8 mouse cellular contexts compared by ENCODE assay signal in the genomic region with DNA sequence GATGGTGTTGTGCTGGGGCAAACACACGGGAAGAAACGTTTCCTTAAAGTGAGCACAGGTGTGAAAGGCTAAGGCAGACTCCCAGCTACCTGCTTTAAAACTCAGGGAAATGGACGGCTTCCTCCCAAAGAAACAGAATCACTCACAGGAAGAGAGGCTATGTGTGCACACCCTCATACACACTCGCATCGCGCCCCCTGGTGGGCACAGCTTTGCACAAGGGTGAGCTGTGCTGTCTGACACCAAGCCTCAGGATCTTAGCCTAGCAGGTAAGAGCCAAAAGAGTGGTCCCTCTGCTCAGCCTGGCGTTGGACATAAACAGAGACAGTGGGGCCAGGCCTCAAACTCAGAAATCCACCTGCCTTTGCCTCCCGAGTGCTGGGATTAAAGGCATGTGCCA. TPM values are rescaled to one million over a fixed set of nuclear protein-coding genes. Genes with fewer than 3 reads are reported as not detected.
DNase-seq lines count a peak whose midpoint lies in the region; ATAC-seq and TF ChIP-seq lines count a peak whose summit lies in the region.

No protein-coding gene starts in this region.

- no peak for TF ChIP-seq EP300 in liver, embryonic 14.5 days (IDR thresholded peaks at IDR 0.05; ENCODE audit: low read depth)

- no peaks in the 10 kb centered on the region for H3K79me2 ChIP-seq in C2C12 (ENCODE audit: control insufficient read depth, insufficient read depth)

- WGBS in heart, embryonic 13.5 days, result 5% methylated on average over 8 of the region's 8 CpGs
- WGBS in liver, embryonic 14.5 days (ENCODE audit: insufficient replicate concordance), result 3% methylated on average over 8 of the region's 8 CpGs
- WGBS in neural tube, embryonic 13.5 days, result 7% methylated on average over 8 of the region's 8 CpGs

- no peaks in the 10 kb centered on the region for H3K36me3 ChIP-seq in C2C12 (ENCODE audit: control insufficient read depth, insufficient read depth)
- no peaks in the 10 kb centered on the region for H3K36me3 ChIP-seq in heart, embryonic 13.5 days
- H3K36me3 ChIP-seq in liver, embryonic 14.5 days (replicated peaks; ENCODE audit: control insufficient read depth, insufficient read depth, low read depth), result no peaks in the 10 kb centered on the region
- H3K36me3 ChIP-seq in neural tube, embryonic 13.5 days, result no peaks in the 10 kb centered on the region
- no peaks in the 10 kb centered on the region for H3K36me3 ChIP-seq in testis, adult 2 months (ENCODE audit: control insufficient read depth, insufficient read depth, low read length)

- H3ac ChIP-seq in C2C12 (ENCODE audit: control insufficient read depth, insufficient read length, low read depth), result no peak overlapping the region

- H3K4me3 ChIP-seq in C2C12 (ENCODE audit: insufficient read depth, poor library complexity, severe bottlenecking), result no peak overlapping the region
- H3K4me3 ChIP-seq in embryonic fibroblast, embryonic 13.5 days (ENCODE audit: insufficient read depth, low read length), result no peak overlapping the region
- H3K4me3 ChIP-seq in heart, embryonic 13.5 days, result no peak overlapping the region
- H3K4me3 ChIP-seq in liver, embryonic 14.5 days (ENCODE audit: insufficient read depth in 1 of 2, low read depth in 2 of 2, low read length in 2 of 2), result no peak overlapping the region
- no peak overlapping the region for H3K4me3 ChIP-seq in neural tube, embryonic 13.5 days
- H3K4me3 ChIP-seq in testis, adult 2 months (ENCODE audit: control insufficient read depth, low read depth, low read length), result no peak overlapping the region

- H3K4me1 ChIP-seq in embryonic fibroblast, embryonic 13.5 days (ENCODE audit: control insufficient read depth, insufficient read depth, low read length), result no peaks in the 10 kb centered on the region
- 0 out of 2 replicates have a peak, but pooled peaks cover 2% of the 10 kb centered on the region for H3K4me1 ChIP-seq in heart, embryonic 13.5 days
- H3K4me1 ChIP-seq in liver, embryonic 14.5 days (replicated peaks; ENCODE audit: control insufficient read depth in 2 of 2, insufficient read depth in 2 of 2, low read length in 1 of 2), result no peaks in the 10 kb centered on the region
- peaks cover 8% of the 10 kb centered on the region for H3K4me1 ChIP-seq in neural tube, embryonic 13.5 days (replicated peaks)
- H3K4me1 ChIP-seq in testis, adult 2 months (ENCODE audit: control insufficient read depth, insufficient read depth, low read length), result no peaks in the 10 kb centered on the region; the same call in 1 of the 2 replicates

- H3K9me3 ChIP-seq in heart, embryonic 13.5 days, result no peaks in the 10 kb centered on the region
- H3K9me3 ChIP-seq in liver, embryonic 14.5 days (ENCODE audit: control insufficient read depth, low read length), result no peaks in the 10 kb centered on the region
- H3K9me3 ChIP-seq in neural tube, embryonic 13.5 days, result no peaks in the 10 kb centered on the region

- ATAC-seq in heart, embryonic 13.5 days (ENCODE audit: extremely low read depth, insufficient number of reproducible peaks, low FRiP score, low TSS enrichment), result peak; percentile 53; the same call in 1 of the 2 replicates
- ATAC-seq in liver, embryonic 14.5 days (ENCODE audit: insufficient read depth), result peak; percentile 59; the same call in 1 of the 2 replicates
- peak; percentile 69; the same call in 1 of the 2 replicates for ATAC-seq in neural tube, embryonic 13.5 days (ENCODE audit: low read depth)

- no peak overlapping the region for H3K27ac ChIP-seq in embryonic fibroblast, embryonic 13.5 days (ENCODE audit: insufficient read depth, low read length)
- H3K27ac ChIP-seq in heart, embryonic 13.5 days (replicated peaks), result no peak overlapping the region
- no peak overlapping the region for H3K27ac ChIP-seq in liver, embryonic 14.5 days
- H3K27ac ChIP-seq in neural tube, embryonic 13.5 days (replicated peaks), result no peak overlapping the region
- H3K27ac ChIP-seq in testis, adult 2 months (ENCODE audit: control insufficient read depth, insufficient read depth, low read depth, low read length), result no peak overlapping the region

- no peak overlapping the region for H3K4me2 ChIP-seq in heart, embryonic 13.5 days
- H3K4me2 ChIP-seq in liver, embryonic 14.5 days (ENCODE audit: low read depth), result no peak overlapping the region
- no peak overlapping the region for H3K4me2 ChIP-seq in neural tube, embryonic 13.5 days

- no peaks in the 10 kb centered on the region for H3K79me3 ChIP-seq in C2C12 (ENCODE audit: low read depth)

- H3K27me3 ChIP-seq in C2C12 (ENCODE audit: control insufficient read depth, insufficient read depth, insufficient read length), result peaks cover 8% of the 10 kb centered on the region
- peaks cover 30% of the 10 kb centered on the region for H3K27me3 ChIP-seq in heart, embryonic 13.5 days (replicated peaks)
- H3K27me3 ChIP-seq in liver, embryonic 14.5 days (ENCODE audit: control insufficient read depth, insufficient read depth, low read length), result peaks cover 5% of the 10 kb centered on the region
- H3K27me3 ChIP-seq in neural tube, embryonic 13.5 days, result peaks cover 12% of the 10 kb centered on the region
- H3K27me3 ChIP-seq in testis, adult 2 months (ENCODE audit: control insufficient read depth, insufficient read depth, low read length), result no peaks in the 10 kb centered on the region

- peak; percentile 84 to 86 for DNase-seq in adrenal gland, postnatal 4 days (ENCODE audit: low spot score in 2 of 2)
- DNase-seq in kidney, postnatal 14 days, result peak; percentile 92
- peak; percentile 58 to 67 (median 64) for DNase-seq in liver, embryonic 14.5 days (ENCODE audit: low read depth in 3 of 3, low spot score in 3 of 3)

- no peak for TF ChIP-seq POLR2A in embryonic fibroblast, embryonic 13.5 days (IDR thresholded peaks at IDR 0.05; ENCODE audit: low read depth, low read length)
- no peak for TF ChIP-seq POLR2A in testis, adult 2 months (IDR thresholded peaks at IDR 0.05; ENCODE audit: control insufficient read depth, low read depth, low read length)

- peak; percentile 98 for TF ChIP-seq CTCF in C2C12 (IDR thresholded peaks at IDR 0.05; ENCODE audit: control insufficient read depth, insufficient read depth, insufficient read length)
- peak; percentile 95 for TF ChIP-seq CTCF in embryonic fibroblast, embryonic 13.5 days (IDR thresholded peaks at IDR 0.05; ENCODE audit: borderline replicate concordance, insufficient read depth, low read length)
- peak; percentile 96 for TF ChIP-seq CTCF in liver, embryonic 14.5 days (IDR thresholded peaks at IDR 0.05; ENCODE audit: low read depth)
- peak; percentile 73; the same call in 1 of the 2 replicates for TF ChIP-seq CTCF in testis, adult 2 months (IDR thresholded peaks at IDR 0.05; ENCODE audit: control insufficient read depth, insufficient read depth, insufficient replicate concordance, low read depth, low read length)

- no peak overlapping the region for H3K9ac ChIP-seq in heart, embryonic 13.5 days
- no peak overlapping the region for H3K9ac ChIP-seq in liver, embryonic 14.5 days (replicated peaks)
- H3K9ac ChIP-seq in neural tube, embryonic 13.5 days, result no peak overlapping the region

TF ChIP-seq in C2C12, 6 proteins besides CTCF, POLR2A, EP300 and RAD21:
- no peak for TF ChIP-seq CEBPB (IDR thresholded peaks at IDR 0.05; ENCODE audit: low read depth)
- TF ChIP-seq MAX (IDR thresholded peaks at IDR 0.05), result no peak
- no peak for TF ChIP-seq MYOD1 (IDR thresholded peaks at IDR 0.05; ENCODE audit: control insufficient read depth, insufficient read length, low read depth)
- TF ChIP-seq MYOG (IDR thresholded peaks at IDR 0.05; ENCODE audit: control insufficient read depth, extremely low read depth, insufficient read length), result no peak
- TF ChIP-seq USF1 (IDR thresholded peaks at IDR 0.05; ENCODE audit: low read depth), result no peak
- TF ChIP-seq FOSL1 (IDR thresholded peaks at IDR 0.05; ENCODE audit: insufficient read depth, low read length, poor library complexity, severe bottlenecking), result no peak

RNA-seq across cellular contexts. Expression of a gene that starts 7.2 kb away (rescaled TPM):
- 28.7 TPM for polyA plus RNA-seq in C2C12 (2012; fragmentation: generic; extraction: Trizol)
- total RNA-seq in adrenal gland, postnatal 4 days (2021), result 10 to 100 TPM; 42.5 to 48.7 TPM
- polyA plus RNA-seq in embryonic fibroblast, embryonic 13.5 days (2011; ENCODE audit: insufficient read length, low read depth, missing spikeins), result 33.3 and 41.4 TPM in 2 replicates
- 23.6 and 24.8 TPM in 2 replicates for polyA plus RNA-seq in heart, embryonic 13.5 days (2015; fragmentation: Nextera tagmentation; extraction: Ambion mirVana)
- polyA plus RNA-seq in liver, embryonic 14.5 days (2012; rRNA removed), result 1.4 and 2.1 TPM in 2 replicates
- polyA plus RNA-seq in liver, embryonic 14.5 days (2014; fragmentation: Nextera tagmentation; extraction: Ambion mirVana), result 2.3 and 2.6 TPM in 2 replicates
- polyA plus RNA-seq in neural tube, embryonic 13.5 days (2015; fragmentation: Nextera tagmentation; extraction: Ambion mirVana), result 192 and 198 TPM in 2 replicates
- polyA plus RNA-seq in testis, adult 2 months (2012; rRNA removed), result 12.9 and 15.2 TPM in 2 replicates

RNA-seq across cellular contexts. Expression of a gene that starts 21.7 kb away (rescaled TPM):
- 294 TPM for polyA plus RNA-seq in C2C12 (2012; fragmentation: generic; extraction: Trizol)
- total RNA-seq in adrenal gland, postnatal 4 days (2021), result 10 to 100 TPM; 30.8 to 35.5 TPM
- polyA plus RNA-seq in embryonic fibroblast, embryonic 13.5 days (2011; ENCODE audit: insufficient read length, low read depth, missing spikeins), result 142 and 223 TPM in 2 replicates
- 46.4 and 47.1 TPM in 2 replicates for polyA plus RNA-seq in heart, embryonic 13.5 days (2015; fragmentation: Nextera tagmentation; extraction: Ambion mirVana)
- polyA plus RNA-seq in liver, embryonic 14.5 days (2012; rRNA removed), result 5.7 and 5.9 TPM in 2 replicates
- 2.7 and 2.9 TPM in 2 replicates for polyA plus RNA-seq in liver, embryonic 14.5 days (2014; fragmentation: Nextera tagmentation; extraction: Ambion mirVana)
- 35.9 and 37.3 TPM in 2 replicates for polyA plus RNA-seq in neural tube, embryonic 13.5 days (2015; fragmentation: Nextera tagmentation; extraction: Ambion mirVana)
- polyA plus RNA-seq in testis, adult 2 months (2012; rRNA removed), result 2.0 and 3.1 TPM in 2 replicates
